Mouse (Mus musculus) limb, embryonic 12.5 days (tissue): ENCODE data around the gene Peg10. TPM values are rescaled to one million over a fixed set of nuclear protein-coding genes. Genes with fewer than 3 reads are reported as not detected.

Experiments used
- ATAC-seq: fragments of 200-750 bp; cut with Nextera tagmentation; 2 replicates; pipeline ENCODE4 v1.8.0; 2017; ENCODE audit warnings: low read depth, moderate TSS enrichment; ENCODE audit not compliant: insufficient number of reproducible peaks, insufficient read depth, low FRiP score, low TSS enrichment
- H3K27ac ChIP-seq: fragments of 300-500 bp; sonication (generic); 2 replicates; pipeline ENCODE4 v1.5.1; 2016; ENCODE audit warnings: mild to moderate bottlenecking, moderate library complexity
- H3K27me3 ChIP-seq: fragments of 300-500 bp; sonication (generic); 2 replicates; pipeline ENCODE4 v1.6.1; 2016; ENCODE audit warnings: mild to moderate bottlenecking, moderate library complexity
- H3K36me3 ChIP-seq: fragments of 300-500 bp; sonication (generic); 2 replicates; pipeline ENCODE4 v1.6.1; 2016; ENCODE audit warnings: mild to moderate bottlenecking, moderate library complexity
- H3K4me1 ChIP-seq: fragments of 300-500 bp; sonication (generic); replicated peaks from 2 replicates; pipeline ENCODE4 v1.6.1; 2016
- H3K4me2 ChIP-seq: fragments of 300-500 bp; sonication (generic); 2 replicates; pipeline ENCODE4 v1.6.1; 2016; ENCODE audit warnings: mild to moderate bottlenecking, moderate library complexity
- H3K4me3 ChIP-seq: fragments of 300-500 bp; sonication (generic); replicated peaks from 2 replicates; pipeline ENCODE4 v1.5.1; 2016; ENCODE audit warnings: mild to moderate bottlenecking
- H3K9ac ChIP-seq: fragments of 300-500 bp; sonication (generic); replicated peaks from 2 replicates; pipeline ENCODE4 v1.6.1; 2016; ENCODE audit warnings: mild to moderate bottlenecking, moderate library complexity
- H3K9me3 ChIP-seq: fragments of 300-500 bp; sonication (generic); 2 replicates; pipeline ENCODE4 v1.6.1; 2016; ENCODE audit warnings: mild to moderate bottlenecking, moderate library complexity
- WGBS: fragments of 180-500 bp; shearing (Covaris S2); methylation state at CpG from one replicate; pipeline ENCODE4 v1.1.7; 2016; 5-methylcytosine and 5-hydroxymethylcytosine counted together
- polyA plus RNA-seq: library from polyadenylated mRNA; unstranded; fragments of >200 nt; fragmentation: Nextera tagmentation; extraction: Ambion mirVana; gene quantifications from 2 replicates; pipeline ENCODE4 v1.2.1, GENCODE M21; 2016

The Peg10 gene
- polyA plus RNA-seq, 1 experiment from 2014 or later, result 9.1 TPM

DNA sequence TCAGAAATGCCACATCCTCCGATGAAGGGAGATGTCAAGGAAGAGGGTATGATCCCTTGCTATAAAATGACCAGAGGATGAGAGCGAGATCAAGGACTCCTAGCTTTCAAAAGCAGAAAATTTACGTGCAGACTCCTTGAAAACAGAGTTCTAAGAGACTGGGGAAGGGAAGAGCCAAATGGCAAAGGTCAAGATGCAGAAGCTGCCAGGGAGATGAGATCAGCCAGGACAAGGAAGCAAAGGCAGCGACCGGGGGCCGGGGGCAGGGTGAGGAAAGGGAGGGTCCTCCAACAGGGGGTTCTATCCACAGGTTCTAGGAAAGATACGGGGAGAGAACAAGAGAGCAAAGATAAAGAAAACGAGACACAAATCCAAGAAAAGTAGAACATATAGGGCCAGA, 15.4 kb upstream of the Peg10 start:
- WGBS, result 46% methylated on average over 8 of the region's 8 CpGs
- Histone ChIP-seq H3K27me3 (no peaks in the 10 kb centered on the region), H3K4me3 (no peak overlapping the region), H3K4me2 (no peak overlapping the region), H3K27ac (no peak overlapping the region), H3K4me1 (peaks cover 7% of the 10 kb centered on the region), H3K9me3 (no peaks in the 10 kb centered on the region), H3K36me3 (no peaks in the 10 kb centered on the region), H3K9ac (no peak overlapping the region)
- no peak for ATAC-seq

- no peak for ATAC-seq
- 39% methylated on average over 8 of the region's 8 CpGs for WGBS
- H3K4me1 ChIP-seq, result peaks cover 18% of the 10 kb centered on the region
- H3K36me3 ChIP-seq, result no peaks in the 10 kb centered on the region
- H3K27ac ChIP-seq, result no peak overlapping the region
- H3K4me2 ChIP-seq, result no peak overlapping the region
- no peaks in the 10 kb centered on the region for H3K9me3 ChIP-seq
- no peak overlapping the region for H3K4me3 ChIP-seq
- no peak overlapping the region for H3K9ac ChIP-seq
- no peaks in the 10 kb centered on the region for H3K27me3 ChIP-seq
Measured at GRCm38 (mm10) chr6:4733208-4733607, 13.9 kb upstream of the Peg10 start.

GRCm38 (mm10) chr6:4736372-4736771, 10.7 kb upstream of the Peg10 start:
- Histone ChIP-seq H3K9ac (no peak overlapping the region), H3K36me3 (no peaks in the 10 kb centered on the region), H3K4me1 (peaks cover 36% of the 10 kb centered on the region), H3K4me3 (no peak overlapping the region), H3K27me3 (no peaks in the 10 kb centered on the region), H3K9me3 (no peaks in the 10 kb centered on the region), H3K27ac (no peak overlapping the region), H3K4me2 (no peak overlapping the region)
- 86% methylated on average over 9 of the region's 9 CpGs for WGBS
- no peak for ATAC-seq

- H3K4me1 ChIP-seq, result peaks cover 34% of the 10 kb centered on the region
- no peak overlapping the region for H3K4me3 ChIP-seq
- no peak overlapping the region for H3K27ac ChIP-seq
- H3K9me3 ChIP-seq, result no peaks in the 10 kb centered on the region
- H3K9ac ChIP-seq, result no peak overlapping the region
- no peak for ATAC-seq
- H3K4me2 ChIP-seq, result peak overlapping the region; percentile 7; the same call in 1 of the 2 replicates
- no peaks in the 10 kb centered on the region for H3K36me3 ChIP-seq
- WGBS, result 38% methylated on average over 11 of the region's 11 CpGs
- H3K27me3 ChIP-seq, result no peaks in the 10 kb centered on the region
Measured at GRCm38 (mm10) chr6:4738034-4738629, 9.0 kb upstream of the Peg10 start.

GRCm38 (mm10) chr6:4738717-4739116, 8.4 kb upstream of the Peg10 start:
- H3K4me2 ChIP-seq, result no peak overlapping the region
- H3K4me3 ChIP-seq, result no peak overlapping the region
- WGBS, result 19% methylated on average over 2 of the region's 2 CpGs
- H3K9me3 ChIP-seq, result no peaks in the 10 kb centered on the region
- no peak for ATAC-seq
- peaks cover 33% of the 10 kb centered on the region for H3K4me1 ChIP-seq
- no peaks in the 10 kb centered on the region for H3K27me3 ChIP-seq
- H3K27ac ChIP-seq, result no peak overlapping the region
- H3K9ac ChIP-seq, result no peak overlapping the region
- no peaks in the 10 kb centered on the region for H3K36me3 ChIP-seq

DNA sequence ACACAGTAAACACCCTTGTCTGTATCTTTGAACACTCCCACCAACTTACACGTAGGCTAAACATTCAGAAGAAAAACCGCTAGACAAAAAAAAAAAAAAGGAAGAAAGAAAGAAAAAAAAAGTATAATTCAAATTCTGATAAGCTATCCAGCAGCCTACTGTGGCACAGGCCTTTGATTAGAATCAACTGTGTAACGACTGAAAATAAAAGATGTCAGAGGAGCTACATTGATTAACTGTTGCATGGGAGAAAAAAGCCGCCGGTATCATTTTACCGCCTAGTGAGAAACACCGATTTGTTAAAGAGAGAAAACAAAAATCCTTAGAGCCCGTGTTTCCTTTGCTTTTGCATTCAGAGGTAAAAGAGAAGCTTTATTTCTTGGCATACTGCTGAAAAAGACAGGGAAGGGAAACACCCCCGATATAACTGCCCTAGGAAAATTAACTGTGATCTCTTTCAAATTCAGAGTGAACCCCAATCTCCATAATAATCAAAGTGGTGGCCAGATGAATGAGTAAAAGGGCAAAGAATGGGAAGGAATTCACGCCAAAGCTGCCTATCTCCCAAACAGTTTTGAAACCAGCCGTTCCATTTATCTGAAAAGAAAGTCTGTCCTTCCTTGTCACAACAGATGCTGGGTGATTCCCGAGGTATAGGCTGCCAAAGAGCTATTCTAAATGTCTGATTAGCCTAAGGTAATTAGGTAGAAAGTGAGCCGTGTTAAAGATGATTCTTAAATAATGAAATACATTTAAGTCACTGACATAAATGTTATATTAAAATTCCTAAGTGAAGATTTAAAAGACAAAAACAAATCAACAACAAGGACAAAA, 7.4 kb upstream of the Peg10 start:
- H3K4me3 ChIP-seq, result no peak overlapping the region
- no peaks in the 10 kb centered on the region for H3K27me3 ChIP-seq
- ATAC-seq, result no peak
- 19% methylated on average over 13 of the region's 13 CpGs for WGBS
- H3K9me3 ChIP-seq, result no peaks in the 10 kb centered on the region
- H3K27ac ChIP-seq, result no peak overlapping the region
- H3K4me1 ChIP-seq, result peaks cover 33% of the 10 kb centered on the region
- H3K4me2 ChIP-seq, result no peak overlapping the region
- H3K36me3 ChIP-seq, result no peaks in the 10 kb centered on the region
- H3K9ac ChIP-seq, result no peak overlapping the region

- Histone ChIP-seq H3K27ac (peak overlapping the region; percentile 1; the same call in 1 of the 2 replicates), H3K27me3 (no peaks in the 10 kb centered on the region), H3K4me1 (peaks cover 33% of the 10 kb centered on the region), H3K36me3 (no peaks in the 10 kb centered on the region), H3K9me3 (no peaks in the 10 kb centered on the region), H3K4me3 (no peak overlapping the region), H3K4me2 (no peak overlapping the region), H3K9ac (no peak overlapping the region)
- WGBS, result 21% methylated on average over 6 of the region's 6 CpGs
- ATAC-seq, result no peak
Measured at GRCm38 (mm10) chr6:4740511-4740910, 6.6 kb upstream of the Peg10 start.

DNA sequence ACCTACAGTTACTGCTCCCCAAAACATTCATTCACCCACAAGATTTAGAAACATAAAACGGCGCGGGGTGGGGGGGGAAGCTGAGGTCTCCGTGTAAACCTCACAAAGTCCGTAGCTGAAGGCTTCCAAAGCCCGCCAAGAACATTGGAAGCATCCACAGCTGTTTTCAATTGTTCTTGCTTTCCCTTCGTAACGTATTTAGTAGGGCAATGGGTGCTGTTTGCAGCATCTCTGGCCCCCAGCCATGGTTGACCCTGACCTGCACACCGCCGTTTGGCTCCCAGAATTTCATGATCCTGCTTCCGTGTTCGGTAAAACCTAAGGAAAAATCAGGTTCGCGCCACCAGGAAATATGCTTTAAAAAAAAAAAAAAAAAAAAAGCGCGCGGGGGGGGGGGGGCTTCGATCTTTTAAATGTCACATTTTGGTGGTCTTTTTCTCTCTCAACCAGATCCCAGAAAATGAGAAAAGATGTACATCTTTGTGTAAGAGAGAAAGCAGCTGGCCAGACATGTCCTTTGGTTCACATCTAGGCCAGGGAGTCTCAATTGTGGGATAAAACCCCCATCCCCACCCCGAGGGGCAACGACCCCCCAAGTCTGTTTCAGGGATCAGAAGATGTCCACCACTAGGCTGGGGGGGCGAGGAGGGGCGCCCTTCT, 940 bp upstream of the Peg10 start:
- Histone ChIP-seq H3K27me3 (no peaks in the 10 kb centered on the region), H3K27ac (peak overlapping the region; percentile 84), H3K4me1 (peaks cover 6% of the 10 kb centered on the region; the same call in 1 of the 2 replicates), H3K4me3 (peak overlapping the region; percentile 49), H3K9me3 (peaks cover 29% of the 10 kb centered on the region), H3K36me3 (0 out of 2 replicates have a peak, but pooled peaks cover 4% of the 10 kb centered on the region), H3K4me2 (peak overlapping the region; percentile 62), H3K9ac (peak overlapping the region; percentile 76)
- 46% methylated on average over 22 of the region's 22 CpGs for WGBS
- ATAC-seq, result no peak

GRCm38 (mm10) chr6:4747677-4748505, 785 bp downstream of the Peg10 start:
- ATAC-seq, result no peak
- Histone ChIP-seq H3K4me2 (peak overlapping the region; percentile 62), H3K4me1 (peaks cover 7% of the 10 kb centered on the region; the same call in 1 of the 2 replicates), H3K9ac (peak overlapping the region; percentile 53), H3K27me3 (no peaks in the 10 kb centered on the region), H3K27ac (peak overlapping the region; percentile 77), H3K9me3 (peaks cover 29% of the 10 kb centered on the region), H3K36me3 (0 out of 2 replicates have a peak, but pooled peaks cover 4% of the 10 kb centered on the region), H3K4me3 (peak overlapping the region; percentile 49)
- 55% methylated on average over 71 of the region's 71 CpGs for WGBS

DNA sequence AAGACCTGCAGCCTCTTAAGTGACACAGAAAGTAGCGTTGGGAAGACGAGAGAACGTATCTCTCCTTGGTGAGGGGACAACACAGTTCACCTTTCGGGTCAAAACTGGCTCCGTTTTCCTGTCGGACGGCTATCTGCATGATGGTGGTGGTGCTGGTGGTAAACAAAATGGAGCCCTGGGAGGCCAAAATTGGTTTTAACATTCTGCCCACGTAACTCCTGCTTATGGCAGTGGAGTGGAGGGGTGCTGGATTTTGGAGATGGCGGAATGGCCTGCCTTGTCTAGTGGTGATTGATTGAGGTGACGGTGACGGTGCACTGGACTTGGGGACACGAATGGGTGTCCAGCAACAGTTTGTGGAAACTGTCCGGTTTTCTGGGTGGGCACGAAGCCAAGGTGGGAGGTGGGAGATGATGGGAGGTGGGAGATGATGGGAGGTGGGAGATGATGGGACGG, 1.4 kb downstream of the Peg10 start:
- H3K9ac ChIP-seq, result peak overlapping the region; percentile 53
- H3K9me3 ChIP-seq, result peaks cover 29% of the 10 kb centered on the region
- 0 out of 2 replicates have a peak, but pooled peaks cover 4% of the 10 kb centered on the region for H3K36me3 ChIP-seq
- H3K4me1 ChIP-seq, result peaks cover 7% of the 10 kb centered on the region; the same call in 1 of the 2 replicates
- H3K27me3 ChIP-seq, result no peaks in the 10 kb centered on the region
- peak overlapping the region; percentile 49 for H3K4me3 ChIP-seq
- 46% methylated on average over 15 of the region's 15 CpGs for whole genome bisulfite sequencing
- ATAC-seq, result peak; percentile 9; the same call in 1 of the 2 replicates
- H3K4me2 ChIP-seq, result peak overlapping the region; percentile 62
- peak overlapping the region; percentile 77 for H3K27ac ChIP-seq
